27 mouse cellular contexts compared by ENCODE assay signal in genomic region chr15:12420915-12421314, GRCm38 (mm10).
DNase-seq lines count a peak whose midpoint lies in the region; ATAC-seq and TF ChIP-seq lines count a peak whose summit lies in the region.
"Had no signal": no experiment of that assay in that cellular context is flagged by ENCODE, and none has a peak within 500 bp of the region (broad histone marks: within the 10 kb centered on the region; RNA-seq: fewer than 3 reads in every experiment).

No protein-coding gene starts in this region.

- peaks cover 22 to 34% of the 10 kb centered on the region in 2 experiments for H3K4me1 ChIP-seq in CH12.LX (ENCODE audit: control insufficient read depth in 1 of 2, insufficient read depth in 2 of 2)
- peaks cover 7% of the 10 kb centered on the region for H3K4me1 ChIP-seq in embryonic facial prominence, embryonic 10.5 days

- ATAC-seq in hematopoietic stem cell, adult 5-6 weeks (replicated peaks in 1 of 2; ENCODE audit: insufficient read depth in 1 of 2, low FRiP score in 2 of 2, low TSS enrichment in 1 of 2, low read depth in 1 of 2, poor library complexity in 2 of 2, severe bottlenecking in 2 of 2): peak; percentile 29 to 41; a peak in 2 of 4 replicates
- no peak for ATAC-seq in erythroid progenitor cell, adult 5-6 weeks (replicated peaks; ENCODE audit: low FRiP score, poor library complexity, severe bottlenecking)
- ATAC-seq: activated CD4-positive, CD25-positive, alpha-beta regulatory T cell, adult 4 months; forebrain, embryonic 14.5 days; forebrain, postnatal 0 days; hindbrain, postnatal 0 days; inflammation-experienced regulatory T-cells, adult 6 months; intestine, embryonic 16.5 days had no signal

- H3K4me3 ChIP-seq in CH12.LX (replicated peaks in 1 of 3; ENCODE audit: low read depth in 2 of 3, low read length in 2 of 3, poor library complexity in 1 of 3): no peak overlapping the region
- no peak overlapping the region for H3K4me3 ChIP-seq in embryonic facial prominence, embryonic 10.5 days
- H3K4me3 ChIP-seq: heart, adult 2 months; heart, embryonic 10.5 days; hindbrain, embryonic 10.5 days; hindbrain, embryonic 13.5 days had no signal

- no peak for TF ChIP-seq CTCF in CH12.LX (conservative IDR thresholded peaks at IDR 0.05 in 1 of 2, IDR thresholded peaks at IDR 0.05 in 1 of 2; ENCODE audit: low read depth in 2 of 2, low read length in 2 of 2)

- no peak for TF ChIP-seq POLR2A in CH12.LX (IDR thresholded peaks at IDR 0.05; ENCODE audit: low read depth, low read length)

- 94% methylated on average over 8 of the region's 8 CpGs for WGBS in embryonic facial prominence, embryonic 10.5 days

- dilution Hi-C loops in CH12.LX (cut with MboI; ENCODE audit: extremely low pct_ligation_motif_present, extremely low pct_unique_long_range_greater_than_20kb, low sequenced_read_pairs): no loop called here

- no peaks in the 10 kb centered on the region for H3K9me3 ChIP-seq in CH12.LX (replicated peaks; ENCODE audit: low read length)
- H3K9me3 ChIP-seq in embryonic facial prominence, embryonic 10.5 days: no peaks in the 10 kb centered on the region
- H3K9me3 ChIP-seq: G1E; heart, embryonic 10.5 days; hindbrain, embryonic 10.5 days; hindbrain, embryonic 13.5 days had no signal

- peak overlapping the region; percentile 34; the same call in 1 of the 2 replicates for H3K4me2 ChIP-seq in CH12.LX (ENCODE audit: insufficient read depth, low read depth, poor library complexity, severe bottlenecking)
- H3K4me2 ChIP-seq: hindbrain, embryonic 13.5 days had no signal

- DNase-seq in CH12.LX (ENCODE audit: extremely low read depth) (no peak), MEL-GATA-1-ER (ENCODE audit: extremely low read depth, low read depth) (peak; percentile 59)
- peak; percentile 28 for DNase-seq in splenic B cell, adult 2 months (ENCODE audit: low read depth, low spot score)
- no peak for DNase-seq in left cerebral cortex, adult 8-10 months (ENCODE audit: low spot score in 2 of 2)
- no peak for DNase-seq in embryonic facial prominence, embryonic 10.5 days (ENCODE audit: low spot score)
- DNase-seq: adrenal gland, postnatal 10 days; adrenal gland, postnatal 36 days; cerebellum, adult 11 months; cerebellum, adult 2 months; cerebellum, adult 9-11 months; cerebellum, postnatal 25 days; embryo, embryonic 11 days; forebrain, postnatal 0 days; gastrocnemius, postnatal 14 days; heart, adult 2 months; kidney, adult 18-20 months had no signal

- no peak overlapping the region for H3K9ac ChIP-seq in CH12.LX (ENCODE audit: insufficient read depth, low read depth)
- H3K9ac ChIP-seq: forebrain, postnatal 0 days; hindbrain, embryonic 13.5 days had no signal

- no peak for TF ChIP-seq RAD21 in CH12.LX (IDR thresholded peaks at IDR 0.05; ENCODE audit: low read depth, low read length)

- no peak overlapping the region for H3K27ac ChIP-seq in CH12.LX (ENCODE audit: insufficient read depth, low read depth)
- no peak overlapping the region for H3K27ac ChIP-seq in embryonic facial prominence, embryonic 10.5 days (replicated peaks)
- H3K27ac ChIP-seq: heart, adult 2 months; heart, embryonic 10.5 days; hindbrain, embryonic 10.5 days; hindbrain, embryonic 13.5 days; hindbrain, postnatal 0 days had no signal

- H3K36me3 ChIP-seq in CH12.LX (replicated peaks in 1 of 2; ENCODE audit: control insufficient read depth in 1 of 2, insufficient read depth in 1 of 2, low read length in 1 of 2): no peaks in the 10 kb centered on the region
- no peaks in the 10 kb centered on the region for H3K36me3 ChIP-seq in splenic B cell, adult 2 months (ENCODE audit: control insufficient read depth, insufficient read depth, low read length, poor library complexity, severe bottlenecking)
- H3K36me3 ChIP-seq in embryonic facial prominence, embryonic 10.5 days (replicated peaks): no peaks in the 10 kb centered on the region
- H3K36me3 ChIP-seq: G1E; heart, embryonic 10.5 days; hindbrain, embryonic 10.5 days; hindbrain, embryonic 13.5 days had no signal

- no peak for TF ChIP-seq EP300 in CH12.LX (IDR thresholded peaks at IDR 0.05; ENCODE audit: low read length)

- H3K79me2 ChIP-seq in CH12.LX (replicated peaks; ENCODE audit: control insufficient read depth, extremely low read depth, insufficient read depth, poor library complexity, severe bottlenecking): no peaks in the 10 kb centered on the region

- no peaks in the 10 kb centered on the region for H3K27me3 ChIP-seq in CH12.LX (replicated peaks)
- no peaks in the 10 kb centered on the region for H3K27me3 ChIP-seq in splenic B cell, adult 2 months (ENCODE audit: control insufficient read depth, insufficient read depth, low read length, poor library complexity, severe bottlenecking)
- no peaks in the 10 kb centered on the region for H3K27me3 ChIP-seq in embryonic facial prominence, embryonic 10.5 days (replicated peaks; ENCODE audit: low read depth, poor library complexity, severe bottlenecking)
- H3K27me3 ChIP-seq: hindbrain, embryonic 13.5 days had no signal

- in situ Hi-C loops in CH12.LX (cut with MboI; ENCODE audit: low pct_ligation_motif_present, low pct_unique_long_range_greater_than_20kb, low sequenced_read_pairs): no loop called here

TF ChIP-seq in CH12.LX, 34 proteins besides CTCF, POLR2A, EP300 and RAD21:
- TF ChIP-seq KAT2A (IDR thresholded peaks at IDR 0.05; ENCODE audit: insufficient replicate concordance, low read length) (no peak), ZNF384 (IDR thresholded peaks at IDR 0.05; ENCODE audit: low read depth, low read length) (no peak), ELF1 (IDR thresholded peaks at IDR 0.05; ENCODE audit: low read depth, low read length) (no peak), NRF1 (IDR thresholded peaks at IDR 0.05; ENCODE audit: low read depth, low read length) (0 out of 2 replicates have a peak, but pooled peaks have one; percentile 29), MAX (IDR thresholded peaks at IDR 0.05; ENCODE audit: low read length) (no peak), SMC3 (IDR thresholded peaks at IDR 0.05; ENCODE audit: low read depth, low read length) (no peak)

Comparison
In these comparisons a context has a peak if more than half of its experiments do, and no peak if none do; other contexts are left out.
1. DNase-seq: peak in MEL-GATA-1-ER (single experiment) and splenic B cell, adult 2 months (single experiment); none in CH12.LX (single experiment), left cerebral cortex, adult 8-10 months (0 of 2) and embryonic facial prominence, embryonic 10.5 days (single experiment).